Mouse (Mus musculus) cerebellum, adult 2 months (tissue): ENCODE data around the gene Atp9a.

Experiments
- CTCF ChIP-seq: fragments of 200-500 bp; IDR thresholded peaks from 2 replicates; pipeline ENCODE4 v1.5.1; 2011; ENCODE audit warnings: low read depth, mild to moderate bottlenecking, control low read depth, low read length, moderate library complexity, borderline replicate concordance; ENCODE audit not compliant: insufficient read depth
- POLR2A ChIP-seq: fragments of 200-500 bp; IDR thresholded peaks from 2 replicates; pipeline ENCODE4 v1.6.1; 2011; ENCODE audit warnings: low read length, control low read depth, borderline replicate concordance; ENCODE audit not compliant: insufficient read depth

DNA sequence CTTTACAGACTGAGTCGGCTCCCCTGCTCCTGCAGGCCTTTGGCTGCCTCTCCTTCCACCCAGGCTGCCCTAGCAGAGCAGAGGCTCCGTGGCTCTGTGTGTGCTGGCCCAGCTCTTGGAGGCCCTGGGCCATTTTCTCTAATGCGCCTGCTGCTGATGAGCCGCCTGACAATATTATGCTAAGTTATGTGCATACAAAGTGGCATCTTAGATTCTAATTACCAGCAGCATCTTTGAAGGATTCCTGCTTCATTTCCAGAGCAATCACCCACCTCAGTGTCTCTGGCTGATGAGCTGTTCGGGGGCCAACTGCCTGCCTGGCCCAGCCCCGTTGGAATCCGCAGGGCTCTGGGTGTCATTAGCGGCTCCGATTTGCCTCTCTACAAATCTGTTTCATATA, 115.8 kb downstream of the Atp9a start:
- TF ChIP-seq POLR2A = no peak
- TF ChIP-seq CTCF = no peak
